Mouse (Mus musculus) layer of hippocampus, adult 9-11 months (tissue): ENCODE measurements at regions not wholly inside any gene's neighbourhood (a gene's known extent, or its start where the extent isn't known, plus 50 kb on each side); places are given as distances from the start of the nearest gene placed in this dataset.

Source experiments
- DNase-seq: peaks from one replicate; pipeline ENCODE4 v3.0.0; 2022

- DNase-seq: no peak
Measured at GRCm38 (mm10) chr8:84336376-84336775, 51.9 kb upstream of the Cacna1a start.

GRCm38 (mm10) chr8:84334333-84334732 lies 53.9 kb upstream of the Cacna1a start:
- DNase-seq: no peak

GRCm38 (mm10) chr8:84331562-84331961 lies 56.7 kb upstream of the Cacna1a start:
- DNase-seq: no peak

- DNase-seq: peak; percentile 29
Measured at GRCm38 (mm10) chr8:84329535-84329934, 58.7 kb upstream of the Cacna1a start.

GRCm38 (mm10) chr8:84322761-84323160 lies 52.6 kb upstream of the Ccdc130 start:
- DNase-seq: no peak

GRCm38 (mm10) chr8:84321841-84322240 lies 51.7 kb upstream of the Ccdc130 start:
- DNase-seq: no peak
